Mouse (Mus musculus): Measurements from ENCODE around the gene Wdtc1. TPM values are rescaled to one million over a fixed set of nuclear protein-coding genes. Genes with fewer than 3 reads are reported as not detected.

Gene Wdtc1
- polyA plus RNA-seq, 1 experiment from 2014 or later = 24.9 TPM

GRCm38 (mm10) chr4:133263756-133264155, 89.5 kb downstream of the Wdtc1 start:
- 91% methylated on average over 5 of the region's 5 CpGs for WGBS
- Histone ChIP-seq H3K36me3 (ENCODE audit: control insufficient read depth, insufficient read depth, low read length) (peaks cover 46% of the 10 kb centered on the region), H3K9ac (replicated peaks; ENCODE audit: low read length) (no peak overlapping the region), H3K4me3 (replicated peaks; ENCODE audit: low read depth, low read length) (no peak overlapping the region), H3K27me3 (ENCODE audit: control insufficient read depth, insufficient read depth, low read length) (no peaks in the 10 kb centered on the region), H3K4me2 (ENCODE audit: low read length) (no peak overlapping the region), H3K9me3 (ENCODE audit: control insufficient read depth, low read length) (0 out of 2 replicates have a peak, but pooled peaks cover 4% of the 10 kb centered on the region), H3K27ac (replicated peaks; ENCODE audit: low read depth, low read length) (no peak overlapping the region), H3K4me1 (ENCODE audit: control insufficient read depth, insufficient read depth, low read length) (no peaks in the 10 kb centered on the region)
- DNase-seq (no peak), ATAC-seq (ENCODE audit: low FRiP score, low TSS enrichment) (no peak)

- H3K9me3 ChIP-seq (ENCODE audit: control insufficient read depth, low read length) = 0 out of 2 replicates have a peak, but pooled peaks cover 4% of the 10 kb centered on the region
- H3K36me3 ChIP-seq (ENCODE audit: control insufficient read depth, insufficient read depth, low read length) = peaks cover 37% of the 10 kb centered on the region
- no peak within 1 kb of the TSS for H3K27ac ChIP-seq (replicated peaks; ENCODE audit: low read depth, low read length)
- 38% methylated on average over 7 of the region's 7 CpGs for WGBS
- H3K27me3 ChIP-seq (ENCODE audit: control insufficient read depth, insufficient read depth, low read length) = no peaks in the 10 kb centered on the region
- H3K4me3 ChIP-seq (replicated peaks; ENCODE audit: low read depth, low read length) = no peak within 1 kb of the TSS
- no peak for ATAC-seq (ENCODE audit: low FRiP score, low TSS enrichment)
- H3K9ac ChIP-seq (replicated peaks; ENCODE audit: low read length) = no peak within 1 kb of the TSS
- no peak for DNase-seq
- no peak within 1 kb of the TSS for H3K4me2 ChIP-seq (ENCODE audit: low read length)
- no peaks in the 10 kb centered on the region for H3K4me1 ChIP-seq (ENCODE audit: control insufficient read depth, insufficient read depth, low read length)
Measured at GRCm38 (mm10) chr4:133262882-133263281, 90.4 kb downstream of the Wdtc1 start, which contains the start of gene Sytl1. Gene Sytl1, minus strand, starts transcription at chr4:133263113.

DNA sequence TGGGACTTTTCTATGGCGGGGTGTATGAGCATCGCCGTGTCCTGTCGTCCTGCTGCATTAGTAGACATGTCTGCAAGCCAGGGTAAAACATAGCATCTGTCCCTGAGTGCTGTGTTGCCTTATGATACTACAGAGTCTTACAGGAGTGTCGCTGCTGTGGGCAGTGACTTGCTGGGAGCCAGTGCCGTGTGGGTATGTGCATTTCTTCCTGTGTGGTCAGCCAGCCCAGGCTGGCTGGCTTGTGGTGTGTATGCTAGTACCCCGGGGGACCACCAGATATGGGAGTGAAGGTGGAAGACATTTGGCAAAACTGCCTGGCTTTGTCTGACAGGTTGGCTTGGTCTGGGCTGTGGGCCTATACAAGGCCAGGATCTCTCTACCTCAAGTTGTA, 90.9 kb downstream of the Wdtc1 start:
- Histone ChIP-seq H3K9me3 (ENCODE audit: control insufficient read depth, low read length) (0 out of 2 replicates have a peak, but pooled peaks cover 4% of the 10 kb centered on the region), H3K4me3 (replicated peaks; ENCODE audit: low read depth, low read length) (no peak overlapping the region), H3K9ac (replicated peaks; ENCODE audit: low read length) (no peak overlapping the region), H3K4me1 (ENCODE audit: control insufficient read depth, insufficient read depth, low read length) (no peaks in the 10 kb centered on the region), H3K36me3 (ENCODE audit: control insufficient read depth, insufficient read depth, low read length) (peaks cover 32% of the 10 kb centered on the region), H3K27ac (replicated peaks; ENCODE audit: low read depth, low read length) (no peak overlapping the region), H3K27me3 (ENCODE audit: control insufficient read depth, insufficient read depth, low read length) (no peaks in the 10 kb centered on the region), H3K4me2 (ENCODE audit: low read length) (no peak overlapping the region)
- DNase-seq (no peak), ATAC-seq (ENCODE audit: low FRiP score, low TSS enrichment) (no peak)
- 69% methylated on average over 7 of the region's 7 CpGs for WGBS

DNA sequence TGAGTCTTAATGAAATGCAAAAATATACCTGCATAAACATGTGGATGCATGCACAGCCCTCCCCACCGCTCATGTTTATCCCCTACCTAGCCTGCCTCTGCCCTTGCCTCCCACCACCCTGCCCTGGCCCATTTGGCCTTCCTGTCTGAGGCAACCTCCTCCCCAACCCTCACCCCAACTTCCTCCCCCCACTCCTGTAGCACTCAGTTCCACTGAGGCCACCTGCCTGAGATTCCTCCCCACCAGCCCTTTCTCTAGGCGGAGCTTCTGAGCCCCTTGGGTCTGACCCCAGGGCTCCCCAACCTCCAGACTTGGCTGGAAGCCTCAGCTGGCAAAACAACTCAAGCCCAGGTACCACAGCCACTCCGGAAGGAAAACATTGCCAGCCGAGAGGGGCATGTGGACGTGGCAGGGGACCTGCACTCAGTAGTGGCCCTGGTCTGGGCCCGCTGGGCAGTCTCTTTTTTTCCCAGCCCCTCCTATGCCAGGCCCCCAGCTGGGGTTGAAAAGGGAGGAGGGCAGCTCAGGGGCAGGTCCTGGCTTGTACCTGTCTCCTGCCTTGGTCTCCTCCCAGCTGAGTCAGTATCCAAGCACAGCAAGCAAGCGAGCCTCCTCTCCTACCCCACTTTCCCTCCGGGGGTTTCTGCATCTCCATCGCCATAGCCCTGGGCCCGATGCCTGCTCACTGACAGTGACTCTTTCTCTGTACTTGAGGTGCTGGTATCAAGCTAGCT, 91.5 kb downstream of the Wdtc1 start:
- ATAC-seq (ENCODE audit: low FRiP score, low TSS enrichment) (no peak), DNase-seq (no peak)
- H3K27me3 ChIP-seq (ENCODE audit: control insufficient read depth, insufficient read depth, low read length) = no peaks in the 10 kb centered on the region
- H3K27ac ChIP-seq (replicated peaks; ENCODE audit: low read depth, low read length) = no peak overlapping the region
- H3K9me3 ChIP-seq (ENCODE audit: control insufficient read depth, low read length) = 0 out of 2 replicates have a peak, but pooled peaks cover 4% of the 10 kb centered on the region
- H3K36me3 ChIP-seq (ENCODE audit: control insufficient read depth, insufficient read depth, low read length) = peaks cover 26% of the 10 kb centered on the region
- WGBS = 54% methylated on average over 10 of the region's 10 CpGs
- no peak overlapping the region for H3K4me2 ChIP-seq (ENCODE audit: low read length)
- no peaks in the 10 kb centered on the region for H3K4me1 ChIP-seq (ENCODE audit: control insufficient read depth, insufficient read depth, low read length)
- no peak overlapping the region for H3K4me3 ChIP-seq (replicated peaks; ENCODE audit: low read depth, low read length)
- no peak overlapping the region for H3K9ac ChIP-seq (replicated peaks; ENCODE audit: low read length)

DNA sequence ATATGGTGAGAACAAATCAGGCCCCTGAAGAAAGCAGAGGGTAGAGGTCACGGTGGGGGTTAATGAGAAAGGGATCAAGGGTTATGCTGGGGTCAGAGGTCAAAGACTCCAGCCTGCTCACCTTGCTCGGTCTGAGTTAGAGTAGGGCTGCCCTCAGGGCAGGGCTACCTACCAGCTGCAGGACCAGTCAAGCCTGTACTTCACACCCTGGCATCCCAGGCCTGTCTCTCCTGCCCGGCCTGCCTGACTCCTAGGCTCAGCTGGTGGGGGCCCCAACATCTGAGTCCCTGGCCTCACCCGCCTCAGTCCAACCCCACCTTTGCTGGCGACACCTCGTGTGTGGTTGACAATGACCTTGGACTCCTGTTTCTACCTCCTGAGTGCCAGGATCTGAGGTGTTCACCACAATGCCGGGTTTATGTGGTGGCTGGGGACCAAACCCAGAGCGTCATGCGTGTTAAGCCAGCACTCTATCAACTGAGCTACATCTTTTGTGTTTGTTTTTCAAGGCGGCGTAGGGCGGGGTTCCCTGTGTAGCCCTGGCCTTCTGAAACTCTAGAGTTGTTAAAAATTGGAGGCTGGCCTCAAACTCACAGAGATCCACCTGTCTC, 95.4 kb downstream of the Wdtc1 start:
- H3K36me3 ChIP-seq (ENCODE audit: control insufficient read depth, insufficient read depth, low read length) = no peaks in the 10 kb centered on the region
- no peaks in the 10 kb centered on the region for H3K4me1 ChIP-seq (ENCODE audit: control insufficient read depth, insufficient read depth, low read length)
- no peak overlapping the region for H3K27ac ChIP-seq (replicated peaks; ENCODE audit: low read depth, low read length)
- DNase-seq = no peak
- H3K9ac ChIP-seq (replicated peaks; ENCODE audit: low read length) = no peak overlapping the region
- no peaks in the 10 kb centered on the region for H3K9me3 ChIP-seq (ENCODE audit: control insufficient read depth, low read length)
- ATAC-seq (ENCODE audit: low FRiP score, low TSS enrichment) = no peak
- H3K27me3 ChIP-seq (ENCODE audit: control insufficient read depth, insufficient read depth, low read length) = 0 out of 2 replicates have a peak, but pooled peaks cover 4% of the 10 kb centered on the region
- H3K4me3 ChIP-seq (replicated peaks; ENCODE audit: low read depth, low read length) = no peak overlapping the region
- WGBS = 76% methylated on average over 12 of the region's 12 CpGs
- no peak overlapping the region for H3K4me2 ChIP-seq (ENCODE audit: low read length)

DNA sequence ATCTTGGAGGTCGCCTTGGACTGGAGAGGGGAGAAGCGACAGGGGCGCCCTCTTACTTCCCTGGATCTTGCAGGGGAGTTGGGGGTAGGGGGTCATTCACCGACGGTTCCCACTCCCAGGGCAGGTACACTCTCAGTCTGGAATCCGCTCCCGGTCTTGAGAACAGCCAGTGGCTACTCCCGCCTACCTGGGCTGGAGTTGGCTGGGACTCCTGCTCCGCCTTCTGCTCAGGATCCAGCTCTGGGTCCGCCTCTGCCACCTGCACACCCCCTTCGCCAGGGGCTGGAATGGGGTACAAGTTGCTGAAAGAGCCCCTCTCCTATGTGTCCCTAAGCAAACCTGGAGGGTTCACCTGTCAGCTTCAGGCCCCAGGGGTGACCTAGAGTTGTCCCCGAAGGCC, 96.1 kb downstream of the Wdtc1 start:
- ATAC-seq (ENCODE audit: low FRiP score, low TSS enrichment) = no peak
- H3K27ac ChIP-seq (replicated peaks; ENCODE audit: low read depth, low read length) = no peak overlapping the region
- 34% methylated on average over 12 of the region's 12 CpGs for WGBS
- no peak overlapping the region for H3K9ac ChIP-seq (replicated peaks; ENCODE audit: low read length)
- no peak overlapping the region for H3K4me3 ChIP-seq (replicated peaks; ENCODE audit: low read depth, low read length)
- peaks cover 10% of the 10 kb centered on the region; the same call in 1 of the 2 replicates for H3K27me3 ChIP-seq (ENCODE audit: control insufficient read depth, insufficient read depth, low read length)
- H3K4me2 ChIP-seq (ENCODE audit: low read length) = no peak overlapping the region
- no peak for DNase-seq
- H3K4me1 ChIP-seq (ENCODE audit: control insufficient read depth, insufficient read depth, low read length) = no peaks in the 10 kb centered on the region
- H3K9me3 ChIP-seq (ENCODE audit: control insufficient read depth, low read length) = no peaks in the 10 kb centered on the region
- no peaks in the 10 kb centered on the region for H3K36me3 ChIP-seq (ENCODE audit: control insufficient read depth, insufficient read depth, low read length)

- Histone ChIP-seq H3K4me1 (ENCODE audit: control insufficient read depth, insufficient read depth, low read length) (no peaks in the 10 kb centered on the region), H3K4me3 (replicated peaks; ENCODE audit: low read depth, low read length) (no peak overlapping the region), H3K9ac (replicated peaks; ENCODE audit: low read length) (no peak overlapping the region), H3K36me3 (ENCODE audit: control insufficient read depth, insufficient read depth, low read length) (no peaks in the 10 kb centered on the region), H3K27me3 (ENCODE audit: control insufficient read depth, insufficient read depth, low read length) (peaks cover 14% of the 10 kb centered on the region; the same call in 1 of the 2 replicates), H3K9me3 (ENCODE audit: control insufficient read depth, low read length) (no peaks in the 10 kb centered on the region), H3K4me2 (ENCODE audit: low read length) (no peak overlapping the region), H3K27ac (replicated peaks; ENCODE audit: low read depth, low read length) (no peak overlapping the region)
- ATAC-seq (ENCODE audit: low FRiP score, low TSS enrichment) = no peak
- DNase-seq = no peak
- 20% methylated on average over 24 of the region's 24 CpGs for WGBS
Measured at GRCm38 (mm10) chr4:133256820-133257219, 96.5 kb downstream of the Wdtc1 start.

- H3K4me3 ChIP-seq (replicated peaks; ENCODE audit: low read depth, low read length) = no peak overlapping the region
- H3K4me2 ChIP-seq (ENCODE audit: low read length) = no peak overlapping the region
- ATAC-seq (ENCODE audit: low FRiP score, low TSS enrichment) = no peak
- H3K27me3 ChIP-seq (ENCODE audit: control insufficient read depth, insufficient read depth, low read length) = peaks cover 28% of the 10 kb centered on the region
- H3K36me3 ChIP-seq (ENCODE audit: control insufficient read depth, insufficient read depth, low read length) = no peaks in the 10 kb centered on the region
- H3K27ac ChIP-seq (replicated peaks; ENCODE audit: low read depth, low read length) = no peak overlapping the region
- H3K9ac ChIP-seq (replicated peaks; ENCODE audit: low read length) = no peak overlapping the region
- no peaks in the 10 kb centered on the region for H3K9me3 ChIP-seq (ENCODE audit: control insufficient read depth, low read length)
- 62% methylated on average over 6 of the region's 6 CpGs for WGBS
- no peak for DNase-seq
- H3K4me1 ChIP-seq (ENCODE audit: control insufficient read depth, insufficient read depth, low read length) = peaks cover 6% of the 10 kb centered on the region
Measured at GRCm38 (mm10) chr4:133255392-133255791, 97.9 kb downstream of the Wdtc1 start.

GRCm38 (mm10) chr4:133253412-133253811, 99.9 kb downstream of the Wdtc1 start:
- no peaks in the 10 kb centered on the region for H3K36me3 ChIP-seq (ENCODE audit: control insufficient read depth, insufficient read depth, low read length)
- WGBS = 70% methylated on average over 12 of the region's 12 CpGs
- ATAC-seq (ENCODE audit: low FRiP score, low TSS enrichment) = no peak
- no peak for DNase-seq
- peaks cover 6% of the 10 kb centered on the region for H3K4me1 ChIP-seq (ENCODE audit: control insufficient read depth, insufficient read depth, low read length)
- no peaks in the 10 kb centered on the region for H3K9me3 ChIP-seq (ENCODE audit: control insufficient read depth, low read length)
- H3K9ac ChIP-seq (replicated peaks; ENCODE audit: low read length) = no peak overlapping the region
- H3K27me3 ChIP-seq (ENCODE audit: control insufficient read depth, insufficient read depth, low read length) = peaks cover 41% of the 10 kb centered on the region
- no peak overlapping the region for H3K27ac ChIP-seq (replicated peaks; ENCODE audit: low read depth, low read length)
- no peak overlapping the region for H3K4me2 ChIP-seq (ENCODE audit: low read length)
- H3K4me3 ChIP-seq (replicated peaks; ENCODE audit: low read depth, low read length) = no peak overlapping the region

All from midbrain, embryonic 14.5 days (tissue).